Mouse (Mus musculus): ENCODE measurements around the gene Nck2.
"Not testable (repeated sequence)": the region's sequence is repeated elsewhere in the genome, so short reads cannot be mapped to it uniquely, and the experiment has no call there.

Nck2 gene

DNA sequence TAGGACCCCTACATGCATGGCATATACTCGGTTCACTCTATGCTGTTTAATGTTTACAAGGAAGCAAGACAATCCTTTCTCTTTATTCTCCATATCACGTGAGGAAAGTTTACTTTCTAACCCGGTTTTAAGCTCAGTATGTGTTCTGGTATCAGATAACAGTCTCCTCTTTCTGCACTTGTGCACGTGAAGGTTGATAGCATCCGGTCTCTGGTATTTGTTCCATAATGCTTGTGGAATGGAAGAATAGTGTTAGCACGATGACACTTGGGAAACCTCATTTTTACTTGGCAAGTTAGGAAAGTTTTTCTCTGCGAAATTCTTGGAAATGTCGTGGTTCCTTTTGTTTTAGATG lies 58.4 kb downstream of the Nck2 start:
- no peak for DNase-seq

DNA sequence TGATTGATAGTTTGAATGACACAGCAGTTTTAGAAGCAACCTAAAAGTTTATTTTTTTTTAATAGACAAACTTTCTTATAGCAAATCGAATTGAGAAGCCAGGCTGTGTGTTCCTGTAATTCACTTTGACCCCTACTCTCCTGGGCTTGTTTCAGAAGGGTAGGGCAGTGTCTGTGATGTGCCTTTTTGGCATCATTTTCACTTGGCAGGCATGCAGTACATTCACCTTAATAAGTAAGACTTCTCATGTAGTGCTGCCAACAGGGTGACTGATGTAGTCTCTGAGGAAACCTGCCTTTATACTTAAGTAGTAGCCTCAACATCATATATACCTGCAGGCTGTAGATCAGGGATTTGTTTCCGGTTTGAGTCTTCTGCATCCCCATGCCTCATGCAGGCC lies 58.9 kb downstream of the Nck2 start:
- DNase-seq: no peak

DNA sequence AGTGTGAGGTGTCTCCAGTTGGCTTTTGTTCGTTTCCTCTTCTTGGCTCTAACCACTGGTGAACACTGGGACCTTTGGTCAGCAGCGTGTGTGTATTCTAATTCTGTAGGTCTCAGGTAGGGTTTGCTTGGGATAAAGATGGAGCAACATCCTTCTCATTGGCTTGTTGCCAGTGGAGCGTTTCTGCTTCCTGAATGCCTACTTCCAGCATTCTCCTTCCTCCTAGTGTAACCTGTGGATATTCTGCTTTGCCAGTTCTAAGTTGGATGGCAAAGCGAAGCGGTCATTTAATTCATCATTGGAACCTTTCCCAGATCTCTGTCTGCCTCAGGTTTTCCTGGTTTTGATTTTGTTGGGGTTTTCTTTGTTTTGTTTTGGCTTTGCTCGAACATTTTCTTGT lies 59.3 kb downstream of the Nck2 start:
- peak; percentile 39 to 45 for DNase-seq

DNA sequence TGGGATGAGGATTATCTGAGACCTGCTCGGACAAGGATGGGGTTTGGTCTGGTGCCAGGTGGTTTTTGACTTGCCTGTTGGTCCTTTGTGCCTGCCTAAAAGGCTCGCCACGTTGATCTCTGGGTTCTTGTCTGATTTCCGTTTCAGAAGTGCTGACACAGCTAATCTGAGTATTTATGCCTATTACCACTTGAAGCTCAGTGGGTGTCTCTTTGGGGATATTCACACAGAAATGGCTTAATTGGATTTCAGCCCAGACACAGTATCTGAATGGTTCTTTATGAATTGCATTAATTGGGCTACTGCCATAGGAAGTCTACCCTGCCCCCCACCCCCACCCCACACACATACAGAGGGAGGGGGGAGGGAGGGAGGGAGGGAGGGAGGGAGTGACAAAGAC lies 59.9 kb downstream of the Nck2 start:
- peak; percentile 68 to 72 for DNase-seq

DNA sequence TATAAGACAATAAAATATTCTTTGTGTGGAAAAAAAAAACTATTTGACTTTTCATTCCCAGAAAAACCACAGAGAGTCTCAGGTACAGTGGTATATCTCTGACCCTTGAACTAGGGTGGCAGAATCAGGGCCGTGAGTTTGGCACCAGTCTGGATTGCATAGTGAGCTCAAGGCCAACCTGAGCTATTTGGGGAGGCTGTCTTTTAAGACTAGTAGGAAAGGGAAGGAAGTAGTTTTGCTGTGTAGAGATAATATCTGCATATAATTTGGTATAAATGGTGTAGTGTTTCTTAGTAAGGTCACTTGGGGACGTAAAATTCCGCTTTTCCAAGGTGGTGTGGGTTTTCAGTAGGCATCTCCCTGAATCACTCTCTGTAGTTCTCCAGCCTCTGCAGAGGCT lies 62.3 kb downstream of the Nck2 start:
- no peak for DNase-seq

DNA sequence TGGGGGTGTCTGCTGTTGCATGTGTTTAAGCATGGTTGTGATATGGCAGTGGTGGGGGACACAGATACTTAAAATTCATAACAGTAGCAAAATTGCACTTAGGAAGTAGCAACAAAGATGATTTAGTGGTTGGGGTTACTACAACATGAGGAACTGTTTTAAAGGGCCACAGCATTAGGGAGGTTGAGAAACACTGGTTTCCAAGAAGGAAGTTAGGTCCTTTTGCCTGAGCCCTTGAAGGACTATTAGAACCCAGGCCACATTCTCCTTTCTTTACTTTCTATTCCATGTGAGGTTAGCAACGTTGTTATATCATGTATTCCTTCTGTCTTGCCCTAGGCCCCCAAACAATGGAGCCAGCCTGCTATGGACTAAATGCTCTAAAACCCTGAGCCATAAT lies 63.4 kb downstream of the Nck2 start:
- DNase-seq: no peak

DNA sequence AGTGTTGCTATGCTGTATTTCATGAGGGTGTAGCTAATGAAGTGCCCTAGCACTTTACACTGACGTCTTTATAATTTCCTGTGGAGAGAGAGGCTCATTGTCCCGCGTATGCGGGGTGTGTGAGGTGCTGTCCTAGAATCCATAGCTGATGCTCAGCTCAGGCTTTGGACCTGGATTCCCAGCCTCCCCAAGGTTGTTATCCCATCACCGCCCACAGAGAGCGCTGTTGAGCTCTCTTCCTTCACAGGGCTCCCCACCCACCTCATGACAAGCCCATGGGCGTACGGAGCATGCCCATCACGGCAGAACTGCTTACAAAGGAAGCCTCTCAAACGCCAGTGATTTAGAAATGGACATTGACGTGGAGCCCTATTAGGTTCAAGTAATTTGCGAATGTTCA lies 66.9 kb downstream of the Nck2 start:
- DNase-seq: peak; percentile 59 to 85

DNA sequence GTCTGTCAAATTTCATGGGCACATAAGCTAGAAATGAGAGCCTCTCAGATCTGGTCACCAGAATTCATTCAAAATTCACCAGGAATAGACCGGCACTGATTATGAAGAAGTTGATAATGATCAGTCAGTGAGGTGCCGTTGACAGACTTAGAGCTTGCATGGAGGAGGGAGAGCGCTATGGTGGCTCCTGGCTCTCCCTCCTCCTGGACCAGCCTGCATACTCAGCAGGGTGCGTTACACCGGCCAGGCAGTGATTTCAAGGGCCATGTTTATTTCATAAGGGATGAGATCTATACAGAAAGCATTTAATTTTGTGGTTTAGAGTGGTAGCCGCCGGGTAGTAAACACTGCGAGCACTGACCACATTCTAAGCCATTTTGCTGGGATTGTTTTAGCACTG lies 67.3 kb downstream of the Nck2 start:
- DNase-seq: peak; percentile 70 to 77

DNA sequence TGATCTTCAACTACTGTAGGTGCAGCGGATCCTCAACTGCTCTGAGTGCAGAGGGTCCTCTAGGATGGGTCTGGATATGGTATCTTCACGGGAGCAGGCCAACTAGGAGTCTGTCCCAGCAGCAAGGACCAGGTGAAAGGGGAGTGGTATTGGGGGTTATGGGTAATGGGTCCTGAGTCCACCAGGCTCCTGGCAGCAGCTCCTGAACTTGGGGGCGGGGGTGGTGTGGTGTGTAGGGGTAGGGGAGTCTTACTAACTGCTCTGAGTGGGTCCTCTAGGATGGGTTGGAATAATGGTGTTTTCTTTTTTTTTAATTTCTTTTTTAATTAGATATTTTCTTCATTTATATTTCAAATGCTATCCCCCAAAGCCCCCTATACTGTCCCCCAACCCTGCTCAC lies 73.0 kb downstream of the Nck2 start:
- DNase-seq: no peak

DNA sequence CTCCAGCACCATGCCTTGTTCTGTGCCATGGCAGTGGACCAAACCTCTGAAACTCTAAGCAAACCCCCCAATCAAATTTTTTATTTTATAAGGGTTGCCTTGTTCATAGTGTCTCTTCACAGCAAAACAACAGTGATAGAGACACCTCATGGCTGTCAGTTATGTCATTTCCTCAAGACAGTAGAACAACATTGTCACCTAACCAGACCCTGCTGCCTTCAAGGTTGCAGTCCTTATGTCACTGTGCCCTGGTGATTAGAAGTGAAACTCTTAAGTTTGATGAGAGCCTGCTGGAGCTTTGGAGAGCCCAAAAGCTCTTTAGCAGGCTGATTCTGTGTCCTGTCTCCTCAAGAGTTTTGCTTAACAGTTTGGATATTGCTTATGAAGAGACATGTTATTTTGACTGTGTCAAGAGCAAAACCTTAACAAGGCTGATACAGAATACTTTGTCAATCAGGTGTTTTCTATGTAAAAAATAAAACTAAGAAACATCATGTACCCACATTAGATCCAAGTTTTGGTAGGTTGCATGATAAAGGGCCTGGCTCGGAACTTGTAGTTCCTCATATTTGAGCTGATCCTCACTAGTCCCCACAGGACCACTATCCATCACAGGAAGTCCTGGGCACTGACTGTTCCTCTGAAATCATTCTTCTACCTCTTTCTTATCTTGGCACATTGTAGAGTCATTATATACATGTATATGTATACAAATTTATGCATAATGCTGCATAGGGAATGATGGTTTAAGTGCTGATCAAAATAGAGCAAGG lies 76.0 kb downstream of the Nck2 start:
- DNase-seq: no peak

DNA sequence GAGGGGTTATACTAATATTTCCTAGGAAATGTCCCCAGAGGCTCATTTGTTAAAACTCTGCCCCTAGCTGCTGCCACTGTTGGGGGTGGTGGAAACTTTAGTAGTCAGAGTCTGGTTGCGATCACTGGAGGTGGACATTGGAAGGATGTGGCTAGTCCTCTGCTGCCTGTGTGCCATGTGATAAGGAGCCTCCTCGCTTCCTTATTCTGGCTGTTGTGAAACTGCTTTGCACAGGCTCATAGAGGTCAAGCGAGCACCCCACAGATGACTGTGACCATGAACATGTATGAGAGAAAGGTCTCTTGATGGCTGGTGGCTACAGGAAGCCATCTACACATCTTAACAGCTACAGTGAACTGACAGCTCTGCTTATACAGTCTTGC lies 76.6 kb downstream of the Nck2 start:
- DNase-seq: no peak

DNA sequence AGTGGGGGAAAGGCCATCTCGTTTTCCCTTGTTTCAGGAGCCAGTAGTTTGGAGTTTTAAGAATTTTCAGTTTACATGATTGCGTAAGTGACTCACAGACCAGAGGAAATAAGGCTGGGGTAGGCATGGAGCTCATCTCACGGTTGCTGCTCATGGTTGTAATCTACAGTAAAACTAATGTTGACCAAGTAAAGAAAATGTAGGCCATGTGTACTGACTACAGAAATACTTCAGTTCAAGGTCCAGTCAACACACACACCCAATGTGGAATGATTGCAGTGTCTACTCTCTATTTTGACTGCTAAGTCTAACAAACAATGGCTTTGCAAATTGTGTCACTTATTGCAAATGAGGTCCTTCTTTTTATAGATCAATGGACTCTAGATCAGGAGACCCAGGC lies 77.1 kb downstream of the Nck2 start:
- no peak for DNase-seq

DNA sequence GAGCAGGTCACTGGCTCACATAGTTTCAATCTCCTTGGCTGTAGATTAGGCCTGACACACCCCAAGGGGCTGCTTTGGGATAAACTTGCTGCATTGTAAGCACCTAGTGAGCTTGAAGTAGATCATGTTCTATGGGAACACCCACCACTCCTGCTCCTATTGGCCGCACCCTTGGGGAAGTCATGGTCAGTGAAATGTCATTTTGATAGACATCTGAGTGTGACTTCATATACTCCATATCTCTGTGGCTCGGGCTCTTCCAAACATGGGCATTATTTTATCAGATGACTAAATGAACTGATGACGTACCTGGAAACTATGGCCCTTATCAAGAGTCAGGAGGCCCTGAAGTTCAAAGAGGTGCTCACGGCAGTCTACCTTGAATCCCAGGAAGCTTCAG lies 77.6 kb downstream of the Nck2 start:
- no peak for DNase-seq

DNA sequence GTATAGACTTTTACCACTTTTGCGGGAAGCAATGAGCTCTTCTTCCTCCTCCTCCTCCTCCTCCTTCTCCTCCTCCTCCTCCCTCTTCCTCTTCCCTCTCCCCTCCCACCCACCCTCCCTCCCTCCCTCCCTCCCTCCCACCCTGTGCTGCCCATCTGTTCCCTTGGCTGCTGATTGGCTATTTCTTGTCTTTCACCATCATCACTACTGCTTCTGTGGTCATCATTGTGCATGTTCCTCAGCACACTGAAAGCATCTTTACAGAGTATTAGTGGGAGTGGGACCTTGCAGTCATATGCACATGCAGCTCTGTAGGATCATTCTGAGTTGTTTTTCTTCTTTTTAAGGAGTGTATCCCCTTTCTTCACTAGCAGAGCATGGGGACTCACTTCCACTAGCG lies 78.6 kb downstream of the Nck2 start:
- no peak for DNase-seq

DNA sequence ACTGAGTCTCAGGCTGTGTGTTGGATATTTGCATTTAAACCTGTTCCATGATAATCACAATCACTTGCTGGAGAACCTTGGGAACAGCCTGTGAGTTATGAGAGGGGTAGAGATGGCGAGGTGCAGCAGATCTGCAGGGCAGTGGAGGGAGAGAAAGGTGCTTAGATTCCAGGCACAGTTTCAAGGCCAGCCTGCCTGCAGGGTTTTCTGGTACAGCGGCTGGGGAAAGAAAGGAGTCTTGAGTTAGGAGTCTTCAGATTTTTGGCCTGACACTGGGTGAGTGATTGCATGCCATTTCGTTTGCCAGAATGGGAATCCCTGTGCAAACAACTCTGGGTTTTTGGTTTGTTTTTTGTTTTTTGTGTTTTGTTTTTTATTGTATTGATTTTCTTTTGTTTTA lies 80.0 kb downstream of the Nck2 start:
- DNase-seq: peak in 1 of 2 experiments; percentile 44

DNA sequence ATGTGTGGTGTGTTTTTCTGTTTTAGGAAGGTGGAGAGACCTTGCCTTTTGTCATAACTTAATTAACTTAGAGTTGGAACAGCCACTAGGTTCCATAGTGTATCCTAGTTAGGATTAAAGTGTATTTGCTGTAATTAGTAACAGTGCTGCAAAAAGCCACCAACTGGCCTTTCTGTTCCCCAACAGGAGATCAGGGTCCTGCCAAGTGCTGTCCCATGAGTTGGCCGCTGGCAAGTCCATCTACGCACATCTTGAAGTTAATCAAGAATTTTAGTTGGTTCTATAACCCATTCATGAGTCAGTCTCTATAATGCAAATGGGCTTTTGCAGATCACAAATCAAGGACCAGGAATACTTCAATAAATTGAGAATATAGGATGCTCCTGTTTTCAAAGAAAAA lies 83.9 kb downstream of the Nck2 start:
- peak in 1 of 2 experiments; percentile 58 for DNase-seq

DNA sequence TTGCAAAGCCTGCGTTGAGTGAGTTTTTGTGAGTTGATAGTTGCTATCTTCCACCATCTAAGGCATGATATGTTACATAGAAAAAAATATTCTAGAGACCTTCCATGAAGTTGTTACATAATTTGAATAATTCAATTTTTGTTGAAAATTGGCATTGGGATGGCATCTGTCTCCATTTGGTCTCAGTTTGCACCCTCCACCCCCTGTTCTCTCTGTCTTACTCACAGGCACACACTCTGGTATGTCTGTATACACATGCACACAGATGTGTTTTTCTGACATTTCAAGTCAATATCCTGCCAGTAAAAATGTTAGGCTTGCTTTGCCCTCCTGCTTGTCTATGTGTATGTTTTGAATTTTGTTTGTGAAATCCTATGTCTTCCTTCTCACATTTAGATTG lies 84.7 kb downstream of the Nck2 start:
- no peak for DNase-seq

DNA sequence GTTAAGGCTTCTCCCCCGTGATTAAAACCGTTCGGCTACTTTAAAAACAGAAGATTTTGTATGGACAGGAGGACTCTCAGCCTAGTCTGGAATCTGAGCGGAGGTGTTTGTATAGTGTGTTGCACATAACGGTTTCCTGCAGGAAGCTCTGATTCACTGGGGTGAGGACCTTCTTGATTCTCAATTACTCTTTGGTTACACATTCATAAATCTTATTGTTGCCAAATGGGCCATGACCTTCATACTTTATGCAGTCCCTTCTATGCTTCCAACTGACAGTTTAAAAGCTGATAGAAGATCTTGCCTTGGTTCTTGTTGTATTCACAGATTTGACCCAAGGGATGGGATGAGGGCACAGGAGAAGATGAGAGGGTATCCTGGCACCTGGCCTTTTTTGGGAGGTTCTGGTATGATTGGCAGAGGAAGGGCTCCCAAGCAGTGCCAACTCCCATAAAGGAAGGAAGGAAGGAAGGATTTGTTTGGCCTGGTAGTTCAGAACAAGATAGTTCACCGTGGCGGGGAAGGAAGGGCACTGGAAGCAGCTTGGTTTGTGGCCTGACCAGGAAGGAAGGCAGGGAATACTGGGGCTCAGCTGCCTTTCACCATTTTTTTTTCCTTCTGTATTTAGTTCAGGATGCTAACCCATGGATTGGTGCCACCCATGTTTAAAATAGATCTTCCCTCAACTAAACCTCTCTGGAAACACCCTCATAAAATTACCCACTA lies 86.1 kb downstream of the Nck2 start:
- peak in 1 of 2 experiments; percentile 35 for DNase-seq

DNA sequence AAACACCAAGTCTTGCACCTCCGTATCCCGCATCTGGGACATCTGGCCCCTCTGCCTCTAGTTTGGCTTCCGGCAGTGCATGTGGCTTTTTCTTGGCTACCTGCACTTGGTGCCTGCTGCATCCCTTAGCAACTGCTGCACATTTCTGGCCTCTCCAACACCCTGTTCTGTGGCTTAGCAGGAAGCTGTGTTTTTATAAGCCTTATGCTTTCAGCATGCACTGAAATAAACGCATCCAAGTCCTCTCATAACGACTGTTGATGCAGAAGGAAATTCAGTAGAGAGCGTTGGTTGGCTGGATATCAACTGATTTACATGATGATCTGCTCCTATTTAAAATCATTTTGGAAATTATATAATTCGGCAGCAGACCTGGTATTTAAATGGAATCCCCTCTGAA lies 86.9 kb downstream of the Nck2 start:
- DNase-seq: no peak

DNA sequence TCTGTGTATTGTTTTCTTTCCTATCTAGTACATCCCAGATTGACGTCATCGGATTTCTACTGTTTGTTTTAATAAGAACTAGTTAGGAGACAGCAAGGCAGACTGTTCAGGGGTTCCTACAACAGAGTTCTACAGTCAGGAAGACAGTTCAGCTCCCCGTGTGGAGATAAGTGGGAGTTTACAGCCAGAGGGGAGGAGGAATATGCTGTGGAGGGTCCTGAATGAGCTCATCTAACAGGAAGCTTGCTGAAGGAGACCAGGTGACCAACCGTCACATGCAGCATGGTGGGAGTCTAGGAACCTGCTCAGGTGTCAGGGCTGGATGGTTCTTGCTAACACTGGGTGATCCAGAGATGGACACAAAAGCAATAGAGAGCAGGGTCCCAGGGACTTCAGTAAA lies 87.9 kb downstream of the Nck2 start:
- DNase-seq: no peak

DNA sequence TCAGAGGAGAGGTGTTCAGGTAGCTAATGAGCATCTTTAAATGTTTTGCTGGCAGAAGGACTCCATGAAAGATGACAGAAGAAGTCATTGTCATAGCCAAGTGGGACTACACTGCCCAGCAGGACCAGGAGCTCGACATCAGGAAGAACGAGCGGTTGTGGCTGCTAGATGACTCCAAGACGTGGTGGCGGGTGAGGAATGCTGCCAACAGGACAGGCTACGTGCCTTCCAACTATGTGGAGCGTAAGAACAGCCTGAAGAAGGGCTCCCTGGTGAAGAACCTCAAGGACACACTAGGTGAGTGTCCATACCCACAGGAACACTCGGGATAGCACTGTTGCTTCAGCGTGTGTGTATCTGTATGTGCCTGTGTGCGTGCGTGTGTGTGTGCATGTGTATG lies 89.1 kb downstream of the Nck2 start:
- not testable (repeated sequence) for DNase-seq

DNA sequence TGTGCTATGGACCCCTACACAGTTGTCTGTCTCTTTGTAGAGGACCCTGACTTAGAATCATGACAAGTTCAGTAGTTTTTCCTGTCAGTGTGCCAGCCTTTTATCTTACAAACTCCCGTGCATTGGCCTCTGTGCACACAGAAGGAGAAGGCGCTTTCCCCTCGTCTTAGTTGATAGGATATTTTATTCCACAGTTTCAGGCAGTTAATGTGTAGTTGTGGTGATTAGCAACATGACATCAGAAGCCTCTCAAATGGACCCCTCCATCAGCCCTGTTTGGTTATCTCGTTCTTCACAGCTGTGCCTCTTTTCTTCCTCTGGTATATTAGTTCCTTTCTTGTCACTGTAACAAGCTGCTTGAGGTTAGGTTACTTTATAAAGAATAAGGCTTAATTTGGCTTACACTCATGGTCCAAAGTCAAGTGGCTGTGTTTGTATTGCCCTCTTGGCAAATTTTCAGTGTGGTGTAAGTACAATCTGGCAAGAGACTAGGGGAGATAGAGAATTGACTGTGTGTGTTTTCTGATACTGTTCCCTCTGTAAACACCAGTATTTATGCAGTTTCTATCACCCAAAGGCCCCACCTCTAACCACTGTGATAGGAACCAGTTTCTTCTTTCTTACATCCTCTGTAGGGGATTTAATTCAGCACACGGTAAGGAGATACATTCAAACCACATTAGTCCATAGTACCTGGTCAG lies 89.8 kb downstream of the Nck2 start:
- DNase-seq: no peak

DNA sequence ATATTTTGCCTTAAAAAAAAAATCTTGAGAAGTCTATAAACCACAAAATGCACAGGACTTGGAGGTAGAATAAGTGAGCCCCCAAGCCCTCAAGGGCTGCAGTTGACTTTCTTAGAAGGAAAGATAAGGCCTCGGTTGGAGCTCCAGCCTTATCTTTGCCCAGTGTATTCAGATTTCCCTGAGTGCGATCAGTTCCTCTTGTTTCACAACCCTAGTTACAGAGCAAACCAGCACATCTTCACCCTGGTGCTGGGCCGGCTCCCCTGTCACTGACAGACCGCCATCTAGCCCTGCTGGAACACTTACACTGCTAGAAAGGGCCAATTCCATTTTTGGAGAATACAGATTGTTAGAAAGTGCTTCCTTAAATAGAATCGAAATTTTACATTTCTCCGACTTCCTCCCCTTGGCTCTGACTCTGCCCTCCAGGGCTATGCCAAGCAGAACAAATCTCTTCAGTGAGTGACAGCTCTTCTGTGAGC lies 91.2 kb downstream of the Nck2 start:
- peak in 1 of 2 experiments; percentile 50 for DNase-seq

DNA sequence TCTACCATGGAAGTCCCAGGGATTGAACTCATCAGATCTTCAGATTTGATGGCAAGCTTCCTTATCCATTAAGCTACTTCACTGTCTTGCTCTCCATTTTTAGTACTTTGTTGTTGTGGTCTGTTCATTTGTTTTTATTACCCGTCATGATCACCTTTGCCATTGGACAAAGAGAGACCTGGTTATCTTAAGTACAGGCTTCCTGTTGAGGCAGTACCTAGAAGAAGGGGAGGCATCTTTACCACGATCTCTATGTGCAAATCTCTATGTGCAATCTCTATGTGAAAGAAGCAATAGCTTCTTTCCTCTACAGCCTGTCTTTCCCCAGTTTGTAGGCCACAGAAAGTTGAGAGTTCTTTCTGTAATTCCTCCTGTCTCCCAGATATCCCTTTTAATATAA lies 91.9 kb downstream of the Nck2 start:
- no peak for DNase-seq
